Mouse (Mus musculus) megakaryocyte, embryonic 14.5 days (primary cell): Measurements from ENCODE around the gene Rapgef5. TPM values are rescaled to one million over a fixed set of nuclear protein-coding genes. Genes with fewer than 3 reads are reported as not detected.

ENCODE experiments used
- H3K27me3 ChIP-seq: replicated peaks from 2 replicates; pipeline ENCODE3; 2012; ENCODE audit warnings: inconsistent platforms
- H3K36me3 ChIP-seq: replicated peaks from 2 replicates; pipeline ENCODE3; 2012; ENCODE audit warnings: low read length, inconsistent platforms, mixed read lengths
- H3K4me1 ChIP-seq: 2 replicates; pipeline ENCODE4 v1.6.1; 2012; ENCODE audit warnings: inconsistent platforms
- H3K4me3 ChIP-seq: replicated peaks from 2 replicates; pipeline ENCODE3; 2012; ENCODE audit warnings: moderate library complexity, mild to moderate bottlenecking, inconsistent platforms
- H3K9me3 ChIP-seq: 2 replicates; pipeline ENCODE4 v1.6.1; 2012; ENCODE audit warnings: inconsistent platforms
- FLI1 ChIP-seq: IDR thresholded peaks from 2 replicates; pipeline ENCODE4 v1.6.1; 2012; ENCODE audit warnings: low read length, inconsistent platforms, mixed read lengths
- GATA1 ChIP-seq: IDR thresholded peaks from 3 replicates; pipeline ENCODE4 v1.6.1; 2012; ENCODE audit warnings: mixed read lengths, low read length, inconsistent platforms, borderline replicate concordance
- polyA plus RNA-seq: library from polyadenylated mRNA; stranded (reverse); fragments of >175 nt; gene quantifications from 2 replicates; pipeline ENCODE4 v1.2.3, GENCODE M21; 2012; ENCODE audit warnings: low replicate concordance; ENCODE audit not compliant: insufficient read depth

Rapgef5 gene
- polyA plus RNA-seq, 1 experiment: not detected

DNA sequence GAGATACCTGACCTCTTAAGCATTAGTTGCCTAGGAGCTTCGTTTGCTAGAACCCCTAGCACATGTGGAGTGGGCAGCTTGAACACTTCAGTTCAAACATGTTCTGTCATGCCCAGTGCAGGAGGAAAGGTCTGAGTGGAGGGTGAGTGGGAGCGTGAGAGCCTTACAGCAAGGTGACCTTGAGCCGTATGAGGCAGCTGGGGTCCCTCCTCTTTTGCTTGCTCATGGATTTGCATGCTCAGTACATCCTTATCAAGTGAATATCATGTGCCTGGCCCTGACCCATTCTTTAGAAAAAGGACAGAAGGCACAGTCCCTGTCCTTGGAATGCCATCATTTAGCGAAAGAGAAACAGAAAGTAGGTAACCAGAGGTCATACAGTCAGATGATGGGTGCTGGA is 165.0 kb downstream of the Rapgef5 start:
- Histone ChIP-seq H3K4me1 (0 out of 2 replicates have a peak, but pooled peaks cover 3% of the 10 kb centered on the region), H3K36me3 (no peaks in the 10 kb centered on the region), H3K27me3 (peaks cover 3% of the 10 kb centered on the region), H3K4me3 (peak overlapping the region; percentile 31), H3K9me3 (no peaks in the 10 kb centered on the region)
- TF ChIP-seq FLI1 (no peak), GATA1 (no peak)

DNA sequence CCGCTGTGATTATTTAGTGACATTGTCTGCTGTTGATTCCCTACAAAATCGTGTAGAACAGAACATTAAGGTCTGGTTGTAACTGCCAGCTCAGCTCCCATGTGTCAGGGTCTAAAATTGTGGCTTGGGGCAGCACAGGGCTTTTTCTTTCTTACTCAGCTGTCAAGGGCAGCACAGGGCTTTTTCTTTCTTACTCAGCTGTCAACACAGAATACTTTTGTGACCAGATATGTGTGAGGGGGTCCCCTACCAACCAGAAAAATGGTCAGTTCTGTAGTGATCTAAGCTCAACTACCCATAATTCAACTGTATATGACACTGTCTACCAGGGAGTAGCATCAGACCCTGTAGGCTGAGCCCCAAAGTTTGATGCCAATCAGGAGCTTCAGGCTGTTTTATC is 167.1 kb downstream of the Rapgef5 start:
- no peak overlapping the region for H3K4me3 ChIP-seq
- 0 out of 2 replicates have a peak, but pooled peaks cover 3% of the 10 kb centered on the region for H3K4me1 ChIP-seq
- peaks cover 3% of the 10 kb centered on the region for H3K27me3 ChIP-seq
- H3K9me3 ChIP-seq: no peaks in the 10 kb centered on the region
- H3K36me3 ChIP-seq: no peaks in the 10 kb centered on the region
- no peak for TF ChIP-seq GATA1
- TF ChIP-seq FLI1: no peak

DNA sequence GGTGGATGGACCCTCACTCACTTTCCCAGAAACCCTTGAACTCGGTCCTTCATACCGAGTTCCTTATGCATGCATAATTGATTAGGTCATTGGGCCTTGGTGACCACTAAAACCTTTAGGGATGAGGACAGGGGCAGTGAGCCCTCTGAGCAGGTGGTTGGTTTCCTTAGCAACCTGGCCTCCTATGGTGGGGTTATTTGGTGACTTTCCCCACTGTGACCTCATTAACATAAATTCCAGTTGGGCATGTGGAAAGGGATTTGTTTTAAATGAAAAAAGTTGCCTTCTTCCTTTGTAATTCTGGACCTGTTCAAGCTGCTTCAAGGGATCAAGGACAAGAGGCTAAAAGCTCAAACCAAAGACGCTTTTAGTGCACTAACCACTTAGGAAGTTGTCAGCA is 167.7 kb downstream of the Rapgef5 start:
- no peak overlapping the region for H3K4me3 ChIP-seq
- TF ChIP-seq FLI1 (no peak), GATA1 (no peak)

DNA sequence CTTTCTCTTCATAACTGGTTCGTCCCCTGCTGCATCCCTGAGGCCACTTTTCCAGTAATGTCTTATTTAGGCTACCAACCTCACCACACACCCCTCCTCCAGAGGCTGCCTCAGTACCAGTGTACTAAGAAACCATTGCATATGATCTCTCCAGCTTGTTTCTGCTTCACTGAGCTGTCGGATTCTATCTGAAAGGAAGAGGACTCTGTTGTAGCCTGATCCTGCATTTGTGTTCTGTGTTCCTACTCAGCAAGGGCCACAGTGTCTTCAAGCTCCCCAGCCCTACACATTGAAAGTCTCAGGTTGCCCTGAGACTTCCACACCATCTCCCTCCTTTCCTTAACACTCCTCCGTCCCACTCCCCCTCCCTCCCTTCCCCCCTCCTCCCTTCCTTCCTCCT is 168.5 kb downstream of the Rapgef5 start:
- Histone ChIP-seq H3K4me3 (no peak overlapping the region), H3K27me3 (peaks cover 5% of the 10 kb centered on the region), H3K36me3 (no peaks in the 10 kb centered on the region), H3K4me1 (0 out of 2 replicates have a peak, but pooled peaks cover 3% of the 10 kb centered on the region), H3K9me3 (no peaks in the 10 kb centered on the region)
- no peak for TF ChIP-seq GATA1

More for the DNA sequence above, 167.7 kb downstream of the Rapgef5 start:
- Histone ChIP-seq H3K36me3 (no peaks in the 10 kb centered on the region), H3K4me1 (0 out of 2 replicates have a peak, but pooled peaks cover 3% of the 10 kb centered on the region), H3K27me3 (peaks cover 5% of the 10 kb centered on the region), H3K9me3 (no peaks in the 10 kb centered on the region)

DNA sequence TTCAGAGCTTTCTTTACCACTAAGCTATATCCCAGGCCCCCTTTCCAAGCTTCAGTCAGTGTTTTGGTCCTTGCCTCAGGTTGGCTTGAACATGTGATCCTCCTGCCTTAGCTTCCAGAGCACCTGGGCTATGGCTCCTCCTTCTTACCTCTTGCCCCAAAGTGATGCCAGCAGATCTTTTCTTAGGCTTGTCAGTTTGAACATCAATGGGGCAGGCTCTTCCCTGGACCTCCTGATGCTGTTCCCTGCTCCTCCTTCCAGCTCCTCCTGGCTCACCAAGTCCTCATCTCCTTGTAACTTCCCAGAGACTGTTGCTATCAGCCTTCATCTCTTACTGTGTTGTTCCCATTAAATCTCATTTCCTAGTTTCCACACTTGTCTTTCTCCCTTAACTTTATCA is 169.1 kb downstream of the Rapgef5 start:
- Histone ChIP-seq H3K9me3 (no peaks in the 10 kb centered on the region), H3K27me3 (peaks cover 5% of the 10 kb centered on the region), H3K36me3 (no peaks in the 10 kb centered on the region), H3K4me3 (no peak overlapping the region), H3K4me1 (0 out of 2 replicates have a peak, but pooled peaks cover 3% of the 10 kb centered on the region)
- no peak for TF ChIP-seq FLI1
- no peak for TF ChIP-seq GATA1

DNA sequence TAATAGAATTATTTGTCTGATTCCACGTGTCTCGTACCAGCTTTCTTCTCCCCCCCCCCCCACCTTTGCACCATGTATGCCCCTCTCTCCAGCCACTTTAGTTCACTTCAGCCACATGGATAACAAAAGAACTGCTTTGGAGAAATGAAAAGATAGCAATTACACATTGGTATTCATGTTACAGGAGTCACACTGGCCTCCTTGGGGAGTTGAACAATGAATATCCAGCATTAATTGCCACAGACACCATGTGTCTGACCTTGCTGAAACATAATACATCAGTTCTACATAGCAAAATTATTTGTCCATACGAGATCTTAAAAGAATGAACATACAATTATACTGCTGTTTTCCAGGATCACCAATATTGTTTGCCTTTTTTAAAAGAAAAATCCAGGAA is 170.5 kb downstream of the Rapgef5 start:
- TF ChIP-seq FLI1: no peak
- no peak for TF ChIP-seq GATA1
- Histone ChIP-seq H3K4me3 (no peak overlapping the region), H3K4me1 (no peaks in the 10 kb centered on the region), H3K36me3 (no peaks in the 10 kb centered on the region), H3K27me3 (peaks cover 5% of the 10 kb centered on the region), H3K9me3 (no peaks in the 10 kb centered on the region)

DNA sequence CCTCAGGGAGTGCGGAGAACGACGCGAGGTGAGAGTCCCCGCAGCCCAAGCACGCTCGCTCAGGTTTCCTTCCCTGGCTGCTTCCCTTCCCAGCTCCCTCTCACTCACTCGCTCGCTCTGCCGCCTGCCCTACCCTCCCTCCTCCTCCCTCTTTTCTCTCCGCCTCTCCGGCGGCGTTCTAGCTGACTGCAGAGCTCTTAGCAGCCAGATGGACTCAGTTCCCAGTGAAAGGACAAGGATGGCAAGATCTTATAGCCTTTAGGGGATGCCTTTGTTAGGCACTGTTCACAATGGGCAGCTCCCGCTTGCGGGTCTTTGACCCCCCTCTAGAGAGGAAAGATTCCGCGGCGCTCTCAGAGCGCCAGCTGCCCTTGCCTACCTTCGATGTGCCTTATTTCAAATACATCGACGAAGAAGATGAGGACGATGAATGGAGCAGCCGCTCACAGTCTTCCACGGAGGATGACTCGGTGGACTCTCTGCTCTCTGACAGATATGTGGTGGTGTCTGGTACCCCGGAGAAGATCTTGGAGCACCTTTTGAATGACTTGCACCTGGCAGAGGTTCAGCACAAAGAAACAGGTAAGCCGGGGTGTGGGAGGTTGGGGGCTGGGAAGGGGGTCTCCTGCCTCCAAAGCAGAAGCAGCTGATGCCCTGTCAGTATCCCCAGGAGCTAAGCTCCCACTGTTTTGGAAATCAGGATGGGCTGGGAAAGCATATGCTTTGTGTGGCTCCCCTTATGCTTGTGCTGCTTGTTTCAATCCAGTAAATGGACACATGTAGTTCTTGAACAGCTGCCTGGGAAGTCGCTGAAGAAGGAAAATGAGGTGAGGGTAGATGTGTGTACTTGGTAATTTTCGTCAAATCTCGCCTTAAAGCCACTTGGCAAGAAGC is 172.6 kb downstream of the Rapgef5 start:
- no peak for TF ChIP-seq FLI1
- TF ChIP-seq GATA1: no peak
- Histone ChIP-seq H3K27me3 (peaks cover 5% of the 10 kb centered on the region), H3K4me1 (no peaks in the 10 kb centered on the region), H3K4me3 (no peak overlapping the region), H3K36me3 (no peaks in the 10 kb centered on the region), H3K9me3 (no peaks in the 10 kb centered on the region)

DNA sequence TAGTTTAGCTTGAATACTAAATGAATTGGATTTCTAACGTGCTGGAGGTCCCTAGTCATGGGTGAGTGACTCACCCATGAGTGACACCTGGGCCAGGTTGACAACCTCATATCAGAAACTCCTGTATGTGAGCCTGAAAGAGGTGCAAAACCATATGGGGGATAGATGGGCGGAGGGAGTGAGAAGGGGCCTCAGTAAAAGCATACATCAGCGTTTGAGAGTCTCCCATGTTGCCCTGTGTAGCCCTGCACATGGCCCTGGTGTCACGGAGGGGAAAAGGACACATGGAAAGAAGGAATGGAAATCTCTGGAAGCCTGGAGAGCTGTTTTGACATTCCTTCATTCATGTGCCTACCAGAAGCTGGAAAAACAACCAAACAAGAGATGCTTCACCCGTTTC is 175.1 kb downstream of the Rapgef5 start:
- Histone ChIP-seq H3K36me3 (no peaks in the 10 kb centered on the region), H3K4me3 (no peak overlapping the region), H3K9me3 (no peaks in the 10 kb centered on the region), H3K4me1 (no peaks in the 10 kb centered on the region), H3K27me3 (peaks cover 3% of the 10 kb centered on the region)
- TF ChIP-seq FLI1: no peak
- TF ChIP-seq GATA1: no peak

DNA sequence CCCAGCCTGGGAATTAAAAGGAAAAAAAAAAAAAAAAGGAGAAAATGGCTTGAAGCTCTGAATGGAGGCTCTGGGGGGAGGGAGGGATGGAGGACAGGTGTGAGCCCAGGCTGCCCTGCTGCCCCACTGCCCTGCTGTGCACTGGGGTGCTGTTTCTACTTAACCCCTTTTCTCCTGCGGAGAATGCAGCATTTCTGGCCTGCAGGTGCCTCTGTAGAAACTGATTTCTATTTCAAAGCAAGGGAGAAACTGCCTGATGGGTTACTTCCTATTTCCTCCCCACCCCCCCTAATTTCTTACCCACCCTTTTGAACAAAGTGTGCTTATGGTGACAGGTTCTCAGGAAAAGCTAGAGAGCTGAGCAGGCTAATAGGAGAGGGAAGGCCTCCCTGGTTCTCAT is 176.5 kb downstream of the Rapgef5 start:
- H3K4me3 ChIP-seq: no peak overlapping the region
- H3K9me3 ChIP-seq: no peaks in the 10 kb centered on the region
- no peaks in the 10 kb centered on the region for H3K4me1 ChIP-seq
- TF ChIP-seq FLI1 (no peak), GATA1 (no peak)
- peaks cover 3% of the 10 kb centered on the region for H3K27me3 ChIP-seq
- H3K36me3 ChIP-seq: no peaks in the 10 kb centered on the region

DNA sequence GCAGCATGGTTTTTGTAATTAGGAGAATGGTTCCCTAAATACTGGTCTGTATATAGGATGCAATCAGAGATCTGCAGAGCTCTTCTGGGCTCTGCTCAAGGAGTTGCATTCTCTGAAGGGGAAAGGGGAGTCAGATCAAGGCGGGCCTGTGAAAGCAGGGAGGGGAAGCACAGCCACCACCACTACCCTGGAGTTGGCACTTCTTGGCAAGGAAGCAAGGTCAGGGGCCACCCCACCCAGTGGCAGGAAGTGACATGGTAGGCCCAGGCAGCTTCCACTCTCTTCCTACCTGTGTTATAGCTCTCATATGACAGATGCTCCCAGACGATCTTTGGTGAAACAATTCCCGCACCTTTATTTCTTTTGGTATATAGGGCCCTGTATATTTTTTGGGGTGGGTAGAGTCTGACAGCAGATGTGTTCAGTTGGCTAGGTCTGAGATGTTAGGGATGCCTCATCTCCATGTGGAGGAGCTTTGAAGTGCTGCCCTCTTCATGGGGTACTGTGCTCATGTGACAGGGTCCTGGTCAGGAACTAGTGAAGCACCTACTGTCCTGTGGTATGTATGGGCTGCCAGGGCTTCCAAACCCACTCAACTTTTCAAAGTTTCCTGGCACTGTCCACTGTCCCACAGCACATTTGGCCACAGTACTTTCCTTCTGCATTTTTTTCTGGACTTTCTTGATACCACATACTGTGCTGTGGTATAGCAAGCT is 183.8 kb downstream of the Rapgef5 start:
- Histone ChIP-seq H3K36me3 (no peaks in the 10 kb centered on the region), H3K9me3 (no peaks in the 10 kb centered on the region), H3K27me3 (no peaks in the 10 kb centered on the region), H3K4me1 (no peaks in the 10 kb centered on the region), H3K4me3 (no peak overlapping the region)
- no peak for TF ChIP-seq FLI1
- TF ChIP-seq GATA1: no peak
